Mouse (Mus musculus) midbrain, embryonic 14.5 days (tissue): Measurements from ENCODE around the gene Prkg2. TPM values are rescaled to one million over a fixed set of nuclear protein-coding genes. Genes with fewer than 3 reads are reported as not detected.

ENCODE experiments used
- ATAC-seq: fragments of 200-750 bp; cut with Nextera tagmentation; 2 replicates; pipeline ENCODE4 v1.8.0; 2017; ENCODE audit warnings: moderate number of reproducible peaks, moderate library complexity; ENCODE audit not compliant: low FRiP score, low TSS enrichment
- DNase-seq: peaks from one replicate; pipeline ENCODE4 v3.0.0-alpha.2; 2015
- H3K27ac ChIP-seq: fragments of 300-500 bp; sonication (generic); replicated peaks from 2 replicates; pipeline ENCODE4 v1.5.1; 2014; ENCODE audit warnings: mild to moderate bottlenecking, low read depth, low read length, moderate library complexity
- H3K27me3 ChIP-seq: fragments of 300-500 bp; sonication (generic); 2 replicates; pipeline ENCODE4 v1.6.1; 2014; ENCODE audit warnings: low read length, control low read depth, mixed read lengths; ENCODE audit not compliant: control insufficient read depth, insufficient read depth
- H3K36me3 ChIP-seq: fragments of 300-500 bp; sonication (generic); 2 replicates; pipeline ENCODE4 v1.6.1; 2014; ENCODE audit warnings: low read length, control low read depth; ENCODE audit not compliant: control insufficient read depth, insufficient read depth
- H3K4me1 ChIP-seq: fragments of 300-500 bp; sonication (generic); 2 replicates; pipeline ENCODE4 v1.6.1; 2014; ENCODE audit warnings: mild to moderate bottlenecking, antibody characterized with exemption, low read length, control low read depth; ENCODE audit not compliant: control insufficient read depth, insufficient read depth
- H3K4me2 ChIP-seq: fragments of 300-500 bp; sonication (generic); 2 replicates; pipeline ENCODE4 v1.6.1; 2014; ENCODE audit warnings: mild to moderate bottlenecking, low read length, moderate library complexity
- H3K4me3 ChIP-seq: fragments of 300-500 bp; sonication (generic); replicated peaks from 2 replicates; pipeline ENCODE4 v1.5.1; 2014; ENCODE audit warnings: low read depth, low read length
- H3K9ac ChIP-seq: fragments of 300-500 bp; sonication (generic); replicated peaks from 2 replicates; pipeline ENCODE4 v1.6.1; 2014; ENCODE audit warnings: mild to moderate bottlenecking, low read length, moderate library complexity
- H3K9me3 ChIP-seq: fragments of 300-500 bp; sonication (generic); 2 replicates; pipeline ENCODE4 v1.6.1; 2016; ENCODE audit warnings: low read length, control low read depth, mixed read lengths; ENCODE audit not compliant: control insufficient read depth
- WGBS: fragments of 180-500 bp; shearing (Covaris S2); extraction: QIAGEN DNeasy Blood & Tissue Kit; methylation state at CpG from one replicate; pipeline ENCODE4 v1.1.7; 2014; 5-methylcytosine and 5-hydroxymethylcytosine counted together
- polyA plus RNA-seq: library from polyadenylated mRNA; unstranded; fragments of >200 nt; fragmentation: Nextera tagmentation; extraction: Ambion mirVana; gene quantifications from 2 replicates; pipeline ENCODE4 v1.2.1, GENCODE M21; 2014

The Prkg2 gene
- polyA plus RNA-seq, result 2.2 and 2.4 TPM in 2 replicates

- Histone ChIP-seq H3K36me3 (no peaks in the 10 kb centered on the region), H3K27me3 (peaks cover 21% of the 10 kb centered on the region), H3K27ac (0 out of 2 replicates have a peak within 1 kb of the TSS, but pooled peaks have one; percentile 20), H3K4me3 (peak within 1 kb of the TSS; percentile 63), H3K4me2 (peak within 1 kb of the TSS; percentile 98), H3K9ac (peak within 1 kb of the TSS; percentile 64), H3K4me1 (no peaks in the 10 kb centered on the region), H3K9me3 (no peaks in the 10 kb centered on the region)
- ATAC-seq, result peak; percentile 66
- DNase-seq, result peak; percentile 77
- WGBS, result 1% methylated on average over 88 of the region's 94 CpGs
Measured at GRCm38 (mm10) chr5:99036596-99037441, at the start of gene Prkg2. TSS of gene Prkg2 (minus strand) at chr5:99037351.

- Histone ChIP-seq H3K4me3 (no peak overlapping the region), H3K9me3 (no peaks in the 10 kb centered on the region), H3K9ac (no peak overlapping the region), H3K4me1 (no peaks in the 10 kb centered on the region), H3K27me3 (no peaks in the 10 kb centered on the region), H3K36me3 (no peaks in the 10 kb centered on the region), H3K4me2 (no peak overlapping the region), H3K27ac (no peak overlapping the region)
- DNase-seq, result peak; percentile 25
- WGBS, result 6% methylated on average over 5 of the region's 5 CpGs
- ATAC-seq, result no peak
Measured at GRCm38 (mm10) chr5:99083955-99084354, 46.8 kb upstream of the Prkg2 start.

- DNase-seq (no peak), ATAC-seq (no peak)
- H3K36me3 ChIP-seq, result no peaks in the 10 kb centered on the region
- no peak overlapping the region for H3K4me3 ChIP-seq
- H3K27ac ChIP-seq, result no peak overlapping the region
- H3K4me2 ChIP-seq, result no peak overlapping the region
- no peak overlapping the region for H3K9ac ChIP-seq
- no peaks in the 10 kb centered on the region for H3K27me3 ChIP-seq
- no peaks in the 10 kb centered on the region for H3K4me1 ChIP-seq
- 47% methylated on average over 2 of the region's 2 CpGs for WGBS
- H3K9me3 ChIP-seq, result no peaks in the 10 kb centered on the region
Measured at GRCm38 (mm10) chr5:99078375-99078774, 41.2 kb upstream of the Prkg2 start.

- Histone ChIP-seq H3K27ac (no peak overlapping the region), H3K4me2 (no peak overlapping the region), H3K9me3 (no peaks in the 10 kb centered on the region), H3K4me3 (no peak overlapping the region), H3K4me1 (no peaks in the 10 kb centered on the region), H3K27me3 (no peaks in the 10 kb centered on the region), H3K9ac (no peak overlapping the region), H3K36me3 (no peaks in the 10 kb centered on the region)
- WGBS, result 90% methylated on average over 2 of the region's 2 CpGs
- ATAC-seq (no peak), DNase-seq (no peak)
Measured at GRCm38 (mm10) chr5:99068391-99068790, 31.2 kb upstream of the Prkg2 start.

- Histone ChIP-seq H3K4me1 (no peaks in the 10 kb centered on the region), H3K9me3 (no peaks in the 10 kb centered on the region)
- ATAC-seq, result no peak
Measured at GRCm38 (mm10) chr5:99062582-99062981, 25.4 kb upstream of the Prkg2 start.

GRCm38 (mm10) chr5:99039021-99039420 lies 1.9 kb upstream of the Prkg2 start:
- DNase-seq (no peak), ATAC-seq (no peak)
- H3K4me1 ChIP-seq, result no peaks in the 10 kb centered on the region
- H3K27me3 ChIP-seq, result peaks cover 21% of the 10 kb centered on the region
- no peaks in the 10 kb centered on the region for H3K36me3 ChIP-seq
- no peak overlapping the region for H3K4me3 ChIP-seq
- H3K27ac ChIP-seq, result no peak overlapping the region
- H3K4me2 ChIP-seq, result no peak overlapping the region
- no peak overlapping the region for H3K9ac ChIP-seq
- no peaks in the 10 kb centered on the region for H3K9me3 ChIP-seq
- WGBS, result 91% methylated on average over 6 of the region's 6 CpGs

More at GRCm38 (mm10) chr5:99062582-99062981, 25.4 kb upstream of the Prkg2 start:
- H3K27ac ChIP-seq, result no peak overlapping the region
- no peaks in the 10 kb centered on the region for H3K36me3 ChIP-seq
- H3K27me3 ChIP-seq, result no peaks in the 10 kb centered on the region
- no peak for DNase-seq
- H3K9ac ChIP-seq, result no peak overlapping the region
- no peak overlapping the region for H3K4me2 ChIP-seq
- no peak overlapping the region for H3K4me3 ChIP-seq

GRCm38 (mm10) chr5:99037442-99037811 lies 276 bp upstream of the Prkg2 start:
- WGBS, result 4% methylated on average over 9 of the region's 9 CpGs
- Histone ChIP-seq H3K9me3 (no peaks in the 10 kb centered on the region), H3K4me1 (no peaks in the 10 kb centered on the region), H3K27ac (no peak overlapping the region), H3K27me3 (peaks cover 21% of the 10 kb centered on the region), H3K9ac (peak overlapping the region; percentile 64), H3K4me2 (peak overlapping the region; percentile 98), H3K36me3 (no peaks in the 10 kb centered on the region), H3K4me3 (peak overlapping the region; percentile 63)
- ATAC-seq (peak; percentile 38; the same call in 1 of the 2 replicates), DNase-seq (no peak)

GRCm38 (mm10) chr5:99035961-99036360 lies 1.2 kb downstream of the Prkg2 start:
- Histone ChIP-seq H3K9me3 (no peaks in the 10 kb centered on the region), H3K27me3 (peaks cover 21% of the 10 kb centered on the region), H3K4me2 (peak overlapping the region; percentile 98), H3K27ac (no peak overlapping the region), H3K36me3 (no peaks in the 10 kb centered on the region), H3K4me3 (peak overlapping the region; percentile 63; the same call in 1 of the 2 replicates), H3K4me1 (no peaks in the 10 kb centered on the region), H3K9ac (no peak overlapping the region; the same call in 1 of the 2 replicates)
- 41% methylated on average over 9 of the region's 9 CpGs for WGBS
- ATAC-seq, result no peak
- no peak for DNase-seq
